Mouse (Mus musculus) kidney, adult 2 months (tissue): Measurements from ENCODE around the gene Nfkbil1.

Source experiments
- CTCF ChIP-seq: fragments of 200-500 bp; conservative IDR thresholded peaks from 2 replicates; pipeline ENCODE4 v1.5.1; 2011; ENCODE audit warnings: low read depth, mild to moderate bottlenecking, control low read depth, low read length, moderate library complexity, mixed read lengths; ENCODE audit not compliant: insufficient read depth, insufficient read length
- POLR2A ChIP-seq: fragments of 200-500 bp; IDR thresholded peaks from one replicate; pipeline ENCODE4 v1.6.1; 2011; ENCODE audit warnings: low read depth, low read length, control low read depth

GRCm38 (mm10) chr17:35200398-35200797 is 35.2 kb downstream of the Nfkbil1 start:
- TF ChIP-seq CTCF, result no peak
- TF ChIP-seq POLR2A, result no peak
